Comparison of ENCODE assay signal across 8 mouse cellular contexts in genomic region chr9:120020285-120020890, GRCm38 (mm10). TPM values are rescaled to one million over a fixed set of nuclear protein-coding genes. Genes with fewer than 3 reads are reported as not detected.
DNase-seq lines count a peak whose midpoint lies in the region; ATAC-seq lines count a peak whose summit lies in the region.

No protein-coding gene starts in this region.

- H3K4me2 ChIP-seq in liver, embryonic 11.5 days = no peak overlapping the region

- no peaks in the 10 kb centered on the region for H3K36me3 ChIP-seq in liver, embryonic 11.5 days (ENCODE audit: control insufficient read depth, insufficient read depth, low read length)

- no peak for ATAC-seq in liver, embryonic 11.5 days (replicated peaks; ENCODE audit: low FRiP score)

- H3K4me3 ChIP-seq in liver, embryonic 11.5 days (ENCODE audit: low read depth, low read length) = no peak overlapping the region

- no peaks in the 10 kb centered on the region for H3K27me3 ChIP-seq in liver, embryonic 11.5 days (replicated peaks; ENCODE audit: control insufficient read depth, insufficient read depth, low read length)

- H3K9me3 ChIP-seq in liver, embryonic 11.5 days (ENCODE audit: control insufficient read depth, low read length) = no peaks in the 10 kb centered on the region

- peak; percentile 81 to 82 for DNase-seq in B cell, adult 2 months
- peak; percentile 36 for DNase-seq in MEL-GATA-1-ER (ENCODE audit: extremely low read depth, low read depth)
- peak; percentile 86 to 95 for DNase-seq in cerebellum, postnatal 14 days
- DNase-seq in gastrocnemius, postnatal 4 days (ENCODE audit: low spot score in 2 of 2) = peak; percentile 61 to 79
- peak; percentile 79 for DNase-seq in kidney, adult 9 months
- DNase-seq in liver, embryonic 11.5 days (ENCODE audit: low spot score) = peak; percentile 61
- DNase-seq in retina, postnatal 1 day = peak; percentile 82
- DNase-seq in thymus, postnatal 36 days = peak; percentile 58 to 71

- H3K9ac ChIP-seq in liver, embryonic 11.5 days (ENCODE audit: low read depth, low read length) = no peak overlapping the region

- no peaks in the 10 kb centered on the region for H3K4me1 ChIP-seq in liver, embryonic 11.5 days (replicated peaks; ENCODE audit: control insufficient read depth, insufficient read depth, low read length)

- H3K27ac ChIP-seq in liver, embryonic 11.5 days (ENCODE audit: low read depth, low read length) = no peak overlapping the region

- WGBS in liver, embryonic 11.5 days = 37% methylated on average over 7 of the region's 7 CpGs

RNA-seq across cellular contexts. Expression of gene Xirp1, which starts 3.0 kb away (rescaled TPM):
- total RNA-seq in gastrocnemius, postnatal 4 days (2021) = 100 to 1,000 TPM; 101 to 111 TPM
- polyA plus RNA-seq in liver, embryonic 11.5 days (2014; fragmentation: Nextera tagmentation; extraction: Ambion mirVana) = 0.25 and 1.1 TPM in 2 replicates

RNA-seq across cellular contexts. Expression of gene Csrnp1, which starts 35.9 kb away (rescaled TPM):
- 1 to 10 TPM; 4.5 to 5.4 TPM for total RNA-seq in gastrocnemius, postnatal 4 days (2021)
- 1.1 and 2.2 TPM in 2 replicates for polyA plus RNA-seq in liver, embryonic 11.5 days (2014; fragmentation: Nextera tagmentation; extraction: Ambion mirVana)

RNA-seq across cellular contexts. Expression of gene Cx3cr1, which starts 49.3 kb away (rescaled TPM):
- total RNA-seq in gastrocnemius, postnatal 4 days (2021) = 1 to 10 TPM; 5.5 to 5.6 TPM
- 5.7 and 7.0 TPM in 2 replicates for polyA plus RNA-seq in liver, embryonic 11.5 days (2014; fragmentation: Nextera tagmentation; extraction: Ambion mirVana)

Comparison
In these comparisons a context has a peak if more than half of its experiments do, and no peak if none do; other contexts are left out.
1. DNase-seq: peak in every context shown above with its lines; median percentile 90 in cerebellum, postnatal 14 days; 82 in retina, postnatal 1 day; 82 in B cell, adult 2 months; 79 in kidney, adult 9 months; 70 in gastrocnemius, postnatal 4 days; 64 in thymus, postnatal 36 days; 61 in liver, embryonic 11.5 days; 36 in MEL-GATA-1-ER.